Mouse (Mus musculus) liver, postnatal 0 days (tissue): Measurements from ENCODE around the gene Ugt1a9. TPM values are rescaled to one million over a fixed set of nuclear protein-coding genes. Genes with fewer than 3 reads are reported as not detected.
A peak's percentile ranks its signal among the peaks of the same experiment; 100 is the strongest.
"Not testable (repeated sequence)": the region's sequence is repeated elsewhere in the genome, so short reads cannot be mapped to it uniquely, and the experiment has no call there.

Source experiments
- ATAC-seq: fragments of 200-750 bp; cut with Nextera tagmentation; 2 replicates; pipeline ENCODE4 v1.8.0; 2017; ENCODE audit warnings: mild to moderate bottlenecking, moderate library complexity
- DNase-seq: peaks from one replicate; pipeline ENCODE4 v3.0.0-alpha.2; 2016
- H3K27ac ChIP-seq: fragments of 300-500 bp; sonication (generic); 2 replicates; pipeline ENCODE4 v1.5.1; 2014; ENCODE audit warnings: antibody characterized with exemption, moderate library complexity, mild to moderate bottlenecking, low read depth
- H3K27me3 ChIP-seq: fragments of 300-500 bp; sonication (generic); 2 replicates; pipeline ENCODE4 v1.6.1; 2014; ENCODE audit warnings: low read length, control low read depth, mixed read lengths; ENCODE audit not compliant: insufficient read depth
- H3K36me3 ChIP-seq: fragments of 300-500 bp; sonication (generic); replicated peaks from 2 replicates; pipeline ENCODE4 v1.6.1; 2014; ENCODE audit warnings: mild to moderate bottlenecking, control low read depth, low read length, moderate library complexity, mixed read lengths; ENCODE audit not compliant: insufficient read depth
- H3K4me1 ChIP-seq: fragments of 300-500 bp; sonication (generic); 2 replicates; pipeline ENCODE4 v1.6.1; 2014; ENCODE audit warnings: antibody characterized with exemption, mild to moderate bottlenecking, control low read depth; ENCODE audit not compliant: insufficient read depth
- H3K4me2 ChIP-seq: fragments of 300-500 bp; sonication (generic); 2 replicates; pipeline ENCODE4 v1.6.1; 2014; ENCODE audit warnings: low read depth, mild to moderate bottlenecking, low read length, moderate library complexity, mixed read lengths
- H3K4me3 ChIP-seq: fragments of 300-500 bp; sonication (generic); 2 replicates; pipeline ENCODE4 v1.5.1; 2014; ENCODE audit warnings: low read depth, low read length
- H3K9ac ChIP-seq: fragments of 300-500 bp; sonication (generic); replicated peaks from 2 replicates; pipeline ENCODE4 v1.6.1; 2014; ENCODE audit warnings: mild to moderate bottlenecking, moderate library complexity
- H3K9me3 ChIP-seq: fragments of 300-500 bp; sonication (generic); 2 replicates; pipeline ENCODE4 v1.6.1; 2016; ENCODE audit warnings: mild to moderate bottlenecking, control low read depth, low read length, mixed read lengths
- CTCF ChIP-seq: sonication (generic); IDR thresholded peaks from 2 replicates; pipeline ENCODE4 v1.5.1; 2016; ENCODE audit warnings: antibody characterized with exemption, low read depth
- EP300 ChIP-seq: IDR thresholded peaks from 2 replicates; pipeline ENCODE4 v1.6.1; 2016; ENCODE audit warnings: antibody characterized with exemption, low read depth, mild to moderate bottlenecking
- WGBS: fragments of 180-500 bp; shearing (Covaris S2); extraction: QIAGEN DNeasy Blood & Tissue Kit; methylation state at CpG from one replicate; pipeline ENCODE4 v1.1.7; 2014; ENCODE audit not compliant: insufficient replicate concordance; 5-methylcytosine and 5-hydroxymethylcytosine counted together
- polyA plus RNA-seq: library from polyadenylated mRNA; unstranded; fragments of >200 nt; fragmentation: Nextera tagmentation; extraction: Ambion mirVana; gene quantifications from 2 replicates; pipeline ENCODE4 v1.2.1, GENCODE M21; 2015

Ugt1a9 gene
- 0.54 and 0.56 TPM in 2 replicates for polyA plus RNA-seq

DNA sequence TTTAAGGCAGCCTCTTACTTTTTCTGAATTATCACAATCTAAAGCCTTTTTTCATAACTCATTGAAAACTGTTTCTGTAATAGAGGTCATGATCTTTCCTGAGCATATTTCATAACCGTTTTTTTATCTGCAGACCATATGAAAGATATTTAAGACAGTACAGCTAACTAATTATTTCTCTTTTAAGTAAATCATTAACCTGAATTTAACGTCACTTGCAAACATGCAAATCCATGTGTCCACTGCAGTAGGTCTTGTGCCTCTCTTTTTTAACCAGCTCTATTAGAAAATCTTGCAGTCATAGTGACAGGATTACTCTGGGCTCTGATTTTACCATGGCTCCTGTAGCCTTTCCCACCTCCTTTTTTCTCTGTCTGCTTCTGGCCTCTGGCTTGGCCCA, at the start of gene Ugt1a9:
Gene Ugt1a9 (plus strand): TSS at position 306 of the 400 bp plus-strand sequence.
- Histone ChIP-seq H3K9ac (no peak within 1 kb of the TSS), H3K9me3 (peaks cover 2% of the 10 kb centered on the region; the same call in 1 of the 2 replicates), H3K27ac (no peak within 1 kb of the TSS), H3K36me3 (no peaks in the 10 kb centered on the region), H3K4me2 (no peak within 1 kb of the TSS), H3K4me1 (no peaks in the 10 kb centered on the region), H3K4me3 (no peak within 1 kb of the TSS), H3K27me3 (no peaks in the 10 kb centered on the region)
- no peak for DNase-seq
- ATAC-seq = no peak
- TF ChIP-seq EP300 (no peak), CTCF (no peak)
- 58% methylated on average over 2 of the region's 2 CpGs for WGBS

DNA sequence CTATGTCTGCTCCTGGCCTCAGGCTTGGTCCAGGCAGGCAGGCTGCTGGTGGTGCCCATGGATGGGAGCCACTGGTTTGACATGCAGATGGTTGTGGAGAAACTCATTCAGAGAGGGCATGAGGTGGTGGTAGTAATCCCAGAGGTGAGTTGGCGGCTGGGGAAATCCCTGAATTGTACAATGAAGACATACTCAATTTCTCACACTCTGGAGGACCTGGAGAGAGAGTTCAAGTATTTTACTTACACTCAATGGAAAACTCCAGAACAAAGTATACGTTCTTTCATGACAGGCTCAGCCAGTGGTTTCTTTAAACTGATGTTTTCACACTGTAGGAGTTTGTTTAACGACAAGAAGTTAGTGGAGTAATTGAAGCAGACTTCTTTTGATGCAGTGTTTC, 45.4 kb upstream of the Ugt1a9 start:
- not testable (repeated sequence) for DNase-seq, H3K27me3 ChIP-seq, H3K4me1 ChIP-seq, H3K4me2 ChIP-seq, H3K36me3 ChIP-seq, H3K4me3 ChIP-seq, H3K9me3 ChIP-seq, H3K27ac ChIP-seq
- 71% methylated on average over 3 of the region's 3 CpGs for WGBS
- ATAC-seq = peak; percentile 38; the same call in 1 of the 2 replicates
- peak overlapping the region; percentile 26; the same call in 1 of the 2 replicates for H3K9ac ChIP-seq

- H3K4me1 ChIP-seq, H3K9me3 ChIP-seq, H3K4me3 ChIP-seq, ATAC-seq, H3K27ac ChIP-seq, H3K27me3 ChIP-seq, H3K36me3 ChIP-seq, DNase-seq, H3K9ac ChIP-seq, H3K4me2 ChIP-seq: not testable (repeated sequence)
- WGBS = 18% methylated on average over 1 of the region's 2 CpGs
Observed at GRCm38 (mm10) chr1:88043044-88043443, 27.6 kb upstream of the Ugt1a9 start.

- not testable (repeated sequence) for H3K4me1 ChIP-seq, H3K9me3 ChIP-seq, H3K4me2 ChIP-seq, H3K4me3 ChIP-seq, H3K36me3 ChIP-seq, H3K27me3 ChIP-seq, H3K9ac ChIP-seq, H3K27ac ChIP-seq, DNase-seq
- 62% methylated on average over 3 of the region's 5 CpGs for WGBS
- peak; percentile 83 for ATAC-seq
Observed at GRCm38 (mm10) chr1:88044832-88045437, 25.7 kb upstream of the Ugt1a9 start.

DNA sequence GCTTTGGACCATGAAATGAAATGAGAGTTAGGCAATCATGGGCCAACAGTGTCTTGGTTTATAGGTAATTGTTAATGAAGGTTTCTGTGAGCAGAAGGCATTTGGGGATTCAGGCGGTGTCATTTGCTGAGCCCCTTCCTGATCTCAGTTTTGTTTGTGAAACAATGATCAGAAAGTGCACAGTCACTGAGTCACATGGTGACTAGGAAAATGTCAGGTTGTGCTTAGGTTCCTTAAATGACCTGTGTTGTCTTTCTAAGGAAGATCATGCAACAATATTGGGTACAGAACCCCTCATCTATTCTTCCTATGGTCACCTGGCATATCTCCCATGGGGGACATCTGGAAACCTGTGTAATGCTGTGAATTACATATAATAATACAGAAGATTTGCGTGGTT, 23.2 kb upstream of the Ugt1a9 start:
- ATAC-seq, H3K27ac ChIP-seq, H3K9me3 ChIP-seq, H3K9ac ChIP-seq, H3K36me3 ChIP-seq, H3K27me3 ChIP-seq, DNase-seq, H3K4me3 ChIP-seq, H3K4me2 ChIP-seq, H3K4me1 ChIP-seq: not testable (repeated sequence)
- WGBS = 65% methylated on average over 2 of the region's 2 CpGs

- Histone ChIP-seq H3K9me3 (no peaks in the 10 kb centered on the region), H3K36me3 (no peaks in the 10 kb centered on the region), H3K4me1 (no peaks in the 10 kb centered on the region), H3K27me3 (no peaks in the 10 kb centered on the region), H3K4me3 (no peak within 1 kb of the TSS), H3K4me2 (no peak within 1 kb of the TSS), H3K27ac (no peak within 1 kb of the TSS), H3K9ac (no peak within 1 kb of the TSS; the same call in 1 of the 2 replicates)
- DNase-seq = no peak
- TF ChIP-seq EP300 = no peak
- TF ChIP-seq CTCF = no peak
- 58% methylated on average over 1 of the region's 1 CpGs for WGBS
- no peak for ATAC-seq
Observed at GRCm38 (mm10) chr1:88055088-88055487, 15.5 kb upstream of the Ugt1a9 start, which contains the start of gene Ugt1a10. TSS of gene Ugt1a10 (plus strand) at chr1:88055388.

DNA sequence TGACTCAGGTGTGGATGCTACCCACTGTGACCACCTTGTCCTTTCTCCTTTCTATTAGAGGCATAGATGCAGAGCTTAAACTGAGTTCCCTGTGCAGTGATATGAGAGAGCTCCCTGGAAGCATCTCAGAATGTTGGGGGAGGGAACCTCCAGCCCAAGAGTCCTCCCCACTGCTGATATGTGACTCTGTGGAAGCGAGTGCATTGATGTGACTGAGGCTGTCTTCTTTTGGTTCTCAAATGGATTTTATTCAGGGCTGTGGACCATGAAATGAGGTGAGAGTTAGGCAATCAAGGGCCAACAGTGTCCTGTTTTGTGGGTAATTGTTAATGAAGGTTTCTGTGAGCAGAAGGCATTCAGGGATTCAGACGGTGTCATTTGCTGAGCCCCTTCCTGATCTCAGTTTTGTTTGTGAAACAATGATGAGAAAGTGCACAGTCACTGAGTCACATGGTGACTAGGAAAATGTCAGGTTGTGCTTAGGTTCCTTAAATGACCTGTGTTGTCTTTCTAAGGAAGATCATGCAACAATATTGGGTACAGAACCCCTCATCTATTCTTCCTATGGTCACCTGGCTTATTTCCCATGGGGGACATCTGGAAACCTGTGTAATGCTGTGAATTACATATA, 4.0 kb upstream of the Ugt1a9 start:
- H3K9me3 ChIP-seq, DNase-seq, H3K4me3 ChIP-seq, H3K27me3 ChIP-seq, H3K36me3 ChIP-seq, H3K27ac ChIP-seq, H3K4me1 ChIP-seq, ATAC-seq, H3K9ac ChIP-seq, H3K4me2 ChIP-seq: not testable (repeated sequence)
- WGBS = 27% methylated on average over 1 of the region's 2 CpGs
